Mouse (Mus musculus): ENCODE measurements around the gene Cdca8. TPM values are rescaled to one million over a fixed set of nuclear protein-coding genes. Genes with fewer than 3 reads are reported as not detected.

The Cdca8 gene
- polyA plus RNA-seq, 1 experiment from 2014 or later: 176 TPM

Other genes with a start within 250 kb of the Cdca8 start
- gene Utp11, start 245.7 kb downstream of the Cdca8 start, polyA plus RNA-seq (2016; fragmentation: Nextera tagmentation; extraction: Ambion mirVana): 82.6 and 86.4 TPM in 2 replicates
- 7.3 and 10.9 TPM in 2 replicates for gene Fhl3, start 238.6 kb downstream of the Cdca8 start, polyA plus RNA-seq (2016; fragmentation: Nextera tagmentation; extraction: Ambion mirVana)
- 221 and 223 TPM in 2 replicates for gene Sf3a3, start 224.5 kb downstream of the Cdca8 start, polyA plus RNA-seq (2016; fragmentation: Nextera tagmentation; extraction: Ambion mirVana)
- gene Inpp5b, start 197.5 kb downstream of the Cdca8 start, polyA plus RNA-seq (2016; fragmentation: Nextera tagmentation; extraction: Ambion mirVana): 23.8 and 25.0 TPM in 2 replicates
- gene Mtf1, start 137.2 kb downstream of the Cdca8 start, polyA plus RNA-seq (2016; fragmentation: Nextera tagmentation; extraction: Ambion mirVana): 14.1 and 15.0 TPM in 2 replicates
- gene Yrdc, start 88.6 kb downstream of the Cdca8 start, polyA plus RNA-seq (2016; fragmentation: Nextera tagmentation; extraction: Ambion mirVana): 41.4 and 44.3 TPM in 2 replicates
- 59.1 and 63.6 TPM in 2 replicates for gene 1110065P20Rik, start 88.1 kb downstream of the Cdca8 start, polyA plus RNA-seq (2016; fragmentation: Nextera tagmentation; extraction: Ambion mirVana)
- 0.71 and 0.77 TPM in 2 replicates for gene Maneal, start 77.1 kb downstream of the Cdca8 start, polyA plus RNA-seq (2016; fragmentation: Nextera tagmentation; extraction: Ambion mirVana)
- 0.14 and 0.15 TPM in 2 replicates for gene Epha10, start 58.4 kb downstream of the Cdca8 start, polyA plus RNA-seq (2016; fragmentation: Nextera tagmentation; extraction: Ambion mirVana)
- 19.2 and 19.4 TPM in 2 replicates for gene 9930104L06Rik, start 2.3 kb downstream of the Cdca8 start, polyA plus RNA-seq (2016; fragmentation: Nextera tagmentation; extraction: Ambion mirVana)
- gene Rspo1, start 47.1 kb upstream of the Cdca8 start, polyA plus RNA-seq (2016; fragmentation: Nextera tagmentation; extraction: Ambion mirVana): 1.7 and 3.5 TPM in 2 replicates
- gene Gnl2, start 77.3 kb upstream of the Cdca8 start, polyA plus RNA-seq (2016; fragmentation: Nextera tagmentation; extraction: Ambion mirVana): 93.5 and 95.2 TPM in 2 replicates
- not detected in 2 replicates for gene Dnali1, start 126.4 kb upstream of the Cdca8 start, polyA plus RNA-seq (2016; fragmentation: Nextera tagmentation; extraction: Ambion mirVana)
- gene Snip1, start 127.4 kb upstream of the Cdca8 start, polyA plus RNA-seq (2016; fragmentation: Nextera tagmentation; extraction: Ambion mirVana): 39.6 and 40.9 TPM in 2 replicates
- gene Meaf6, start 145.8 kb upstream of the Cdca8 start, polyA plus RNA-seq (2016; fragmentation: Nextera tagmentation; extraction: Ambion mirVana): 74.6 and 76.9 TPM in 2 replicates
- gene Zc3h12a, start 188.5 kb upstream of the Cdca8 start, polyA plus RNA-seq (2016; fragmentation: Nextera tagmentation; extraction: Ambion mirVana): 0.24 and 0.32 TPM in 2 replicates

All from limb, embryonic 12.5 days (tissue).